Mouse (Mus musculus): ENCODE results near the gene Gadl1.

DNA sequence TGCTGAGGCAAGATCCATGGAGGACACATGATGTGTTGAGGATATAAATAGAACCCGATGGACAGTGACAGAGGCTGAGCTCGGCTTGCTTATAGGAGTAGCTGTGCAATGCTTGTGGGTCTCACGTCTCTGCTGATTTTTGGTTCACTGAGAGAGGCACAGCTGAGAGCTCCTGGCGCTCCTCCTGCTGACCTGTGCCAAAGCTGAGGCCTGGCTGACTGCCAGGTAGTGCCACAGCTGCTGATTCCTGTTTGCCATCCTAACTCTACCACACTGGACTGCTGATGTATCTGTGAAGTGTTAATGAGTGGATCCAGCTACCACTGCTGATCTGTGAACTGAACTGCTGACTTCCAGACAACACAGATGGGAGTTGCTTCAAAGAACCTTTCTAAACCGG lies 21.7 kb upstream of the Gadl1 start:
- TF ChIP-seq USF1 (IDR thresholded peaks at IDR 0.05; ENCODE audit: low read depth) (no peak), CEBPB (IDR thresholded peaks at IDR 0.05; ENCODE audit: insufficient read depth, poor library complexity, severe bottlenecking) (no peak), POLR2A (IDR thresholded peaks at IDR 0.05; ENCODE audit: insufficient read length, low read depth) (no peak)
